Mouse (Mus musculus): ENCODE measurements at regions not wholly inside any gene's neighbourhood (a gene's known extent, or its start where the extent isn't known, plus 50 kb on each side); places are given as distances from the start of the nearest gene placed in this dataset.

DNA sequence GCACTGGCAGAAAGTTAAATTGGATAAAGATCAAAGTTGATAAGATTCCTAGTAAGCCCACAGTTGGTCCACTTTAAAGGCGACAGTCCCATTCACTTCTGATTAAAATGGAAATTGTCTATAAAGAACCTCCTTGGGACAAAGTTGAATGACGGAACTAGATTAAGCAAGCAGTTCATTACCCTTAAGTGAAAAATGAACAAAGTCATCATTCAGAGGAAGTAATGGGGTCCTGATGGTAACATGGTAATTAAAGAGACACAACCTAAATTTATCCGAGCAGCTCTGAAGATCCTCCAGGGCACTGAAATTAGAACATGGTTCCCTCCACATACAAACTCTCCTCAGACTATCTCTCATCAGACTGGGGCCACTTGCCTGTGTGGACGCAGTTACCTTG lies 116.4 kb upstream of the Nabp1 start:
- TF ChIP-seq CTCF (IDR thresholded peaks at IDR 0.05; ENCODE audit: control insufficient read depth, insufficient read depth, insufficient read length), result no peak
- no peak for TF ChIP-seq USF1 (IDR thresholded peaks at IDR 0.05; ENCODE audit: low read depth)
- TF ChIP-seq MAX (IDR thresholded peaks at IDR 0.05), result no peak
- no peak for TF ChIP-seq CEBPB (IDR thresholded peaks at IDR 0.05; ENCODE audit: low read depth)
